Mouse (Mus musculus) embryo, embryonic 10.5 days (tissue): ENCODE measurements at regions not wholly inside any gene's neighbourhood (a gene's known extent, or its start where the extent isn't known, plus 50 kb on each side); places are given as distances from the start of the nearest gene placed in this dataset.

Source experiments
- DNase-seq: peaks from one replicate; pipeline ENCODE4 v3.0.0-alpha.2; 2015; ENCODE audit warnings: low spot score

DNA sequence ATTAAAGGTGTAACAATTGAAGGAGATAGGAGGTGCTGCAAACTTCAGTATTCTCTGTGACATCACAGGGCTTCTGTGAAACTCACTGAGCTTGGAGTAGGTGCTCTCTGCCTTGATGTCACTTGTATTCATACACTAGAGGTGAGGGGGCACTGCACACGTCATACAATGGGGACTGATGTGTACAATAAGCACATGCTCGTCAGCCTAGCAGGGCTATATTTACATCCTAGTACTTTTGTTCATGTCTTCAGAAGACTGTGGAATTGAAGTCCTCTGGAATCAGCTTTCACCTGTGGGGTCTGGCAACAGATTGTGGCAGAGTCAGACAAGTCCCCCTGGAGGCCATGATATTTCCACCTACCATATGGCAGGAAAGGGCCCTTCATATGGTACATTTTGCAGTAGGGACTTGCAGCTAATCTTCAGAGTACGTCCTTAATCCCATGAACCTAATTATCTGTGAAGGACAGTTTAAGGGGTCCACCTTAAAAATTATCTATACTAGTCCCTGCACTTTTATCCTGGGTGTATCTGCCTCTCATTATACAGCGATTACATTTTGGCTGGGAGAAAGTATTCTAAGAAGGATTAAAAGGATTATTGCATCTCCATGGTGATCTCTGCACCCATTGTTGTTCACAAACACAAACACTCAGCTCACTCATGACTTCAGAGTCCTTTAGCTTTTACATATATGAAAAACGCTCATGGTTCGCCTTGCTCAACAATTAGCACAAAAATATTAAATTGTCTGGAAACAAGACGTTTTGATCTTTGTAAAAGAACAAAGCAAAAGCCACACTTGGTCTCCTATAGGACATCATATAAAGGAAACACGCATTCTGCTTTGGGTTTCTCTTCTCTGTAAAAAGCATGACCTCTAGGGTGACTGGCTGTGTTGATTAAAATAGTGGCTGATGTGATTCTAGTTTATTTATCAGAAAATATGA lies 324.1 kb upstream of the Itga1 start:
- DNase-seq: peak; percentile 12

DNA sequence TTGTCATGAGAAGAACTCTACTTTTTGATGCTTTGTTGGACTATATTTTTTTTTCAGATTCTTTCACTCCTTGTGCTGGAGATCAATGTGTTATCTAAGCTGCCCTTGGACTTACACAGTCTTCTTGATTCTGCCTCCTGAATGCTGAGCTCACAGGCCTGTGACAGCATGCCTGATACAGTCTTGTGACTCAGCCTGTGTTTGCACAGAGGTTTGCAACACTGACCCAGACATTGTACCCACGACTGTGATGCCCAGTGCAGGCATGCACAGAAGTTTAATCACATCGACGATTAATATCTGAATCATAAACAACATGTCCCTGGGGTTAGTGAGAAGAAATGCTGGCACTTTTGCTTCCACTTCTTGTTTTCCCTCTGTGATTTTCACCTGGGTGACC lies 322.0 kb upstream of the Itga1 start:
- DNase-seq: no peak

DNA sequence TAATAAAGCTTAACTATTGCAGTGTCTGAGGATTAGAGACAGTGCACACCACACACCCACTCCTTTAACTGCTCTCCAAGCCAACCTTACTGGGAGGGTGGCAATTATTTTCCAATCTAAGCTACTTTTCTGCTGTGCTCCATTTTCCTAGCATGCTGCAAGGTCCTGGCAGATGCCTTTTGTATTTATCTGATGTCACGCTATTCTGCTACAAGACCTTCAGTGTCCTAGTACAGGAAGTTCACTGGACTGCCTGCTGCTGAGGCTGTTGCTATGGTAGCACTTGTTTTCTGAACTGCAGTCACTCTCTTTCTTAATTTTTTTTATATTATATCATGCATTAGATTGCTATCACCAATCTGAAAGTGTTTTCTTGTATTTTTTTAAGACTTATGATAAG lies 319.7 kb upstream of the Itga1 start:
- DNase-seq: peak; percentile 28

DNA sequence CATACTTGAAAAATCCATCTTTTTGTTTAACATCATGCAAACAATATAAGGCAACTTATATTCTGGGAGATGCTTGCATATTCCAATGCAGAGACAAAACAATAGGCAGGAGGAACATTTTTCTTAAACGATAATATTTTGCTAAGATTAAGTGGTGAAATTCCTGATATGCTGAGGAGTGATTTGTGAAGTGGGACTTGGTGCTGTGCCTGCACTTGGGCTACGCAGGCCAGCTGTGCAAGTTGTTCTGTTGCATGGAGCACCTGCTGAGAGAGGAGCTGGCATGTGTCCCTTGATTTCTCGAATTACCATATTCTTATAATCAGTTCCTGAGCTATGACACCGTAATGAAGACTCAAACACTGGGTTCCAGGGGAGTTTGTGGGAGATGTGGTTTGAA lies 316.1 kb upstream of the Itga1 start:
- DNase-seq: no peak

DNA sequence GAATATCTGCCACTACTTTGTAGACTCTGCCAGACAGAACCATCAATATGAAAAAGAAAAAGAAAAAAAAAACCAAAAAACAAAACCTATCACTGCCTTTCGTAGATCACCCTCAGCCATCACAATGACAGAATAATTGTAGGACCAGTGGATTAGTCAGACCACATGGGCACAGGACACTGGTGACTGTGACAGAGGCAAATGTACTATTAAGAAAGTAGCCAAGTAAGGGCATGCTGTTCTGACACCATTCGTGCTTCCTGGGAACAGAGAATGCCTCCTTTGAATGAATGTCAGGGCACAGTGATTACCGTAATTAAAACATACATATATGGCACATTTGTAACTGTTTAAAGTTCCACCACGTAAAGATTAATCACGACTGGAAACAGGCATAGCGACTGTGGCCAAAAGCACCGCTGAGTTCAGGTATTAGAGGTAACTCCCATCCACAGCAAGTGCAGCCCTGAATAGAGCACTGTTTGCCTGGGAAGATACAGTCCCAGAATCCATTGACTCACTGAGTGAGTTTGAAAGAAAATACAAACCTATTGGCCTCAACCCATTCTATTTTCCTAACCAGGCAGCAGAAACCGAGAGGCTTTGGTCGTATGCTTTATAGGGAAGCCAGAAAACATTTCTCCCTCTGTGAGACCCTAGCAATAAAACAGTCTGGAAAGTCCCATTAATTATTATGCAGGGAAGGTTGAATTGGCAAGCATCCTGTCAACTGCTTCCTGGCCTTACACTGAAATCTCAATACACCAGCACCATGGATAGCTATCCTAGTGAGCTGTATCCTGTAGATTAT lies 312.2 kb upstream of the Itga1 start:
- DNase-seq: no peak

DNA sequence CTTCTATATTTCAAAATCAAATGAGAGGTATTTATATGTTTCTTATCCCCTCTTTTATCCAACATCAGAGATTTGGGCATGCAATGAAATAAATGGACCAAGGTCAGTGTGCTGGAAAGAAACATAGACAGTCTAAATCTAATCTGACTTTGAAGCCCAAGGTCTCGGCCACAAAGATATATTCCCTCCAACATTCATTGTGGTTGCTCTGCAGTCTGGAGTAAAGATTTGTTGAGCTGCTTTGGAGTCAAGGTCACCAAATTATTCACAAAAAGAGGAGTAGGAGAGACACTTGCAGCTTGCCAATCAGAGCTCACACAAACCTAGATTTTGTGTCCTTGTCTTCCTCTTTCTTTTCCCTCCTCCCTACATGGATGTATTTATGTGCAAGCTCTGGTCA lies 304.2 kb upstream of the Itga1 start:
- no peak for DNase-seq

DNA sequence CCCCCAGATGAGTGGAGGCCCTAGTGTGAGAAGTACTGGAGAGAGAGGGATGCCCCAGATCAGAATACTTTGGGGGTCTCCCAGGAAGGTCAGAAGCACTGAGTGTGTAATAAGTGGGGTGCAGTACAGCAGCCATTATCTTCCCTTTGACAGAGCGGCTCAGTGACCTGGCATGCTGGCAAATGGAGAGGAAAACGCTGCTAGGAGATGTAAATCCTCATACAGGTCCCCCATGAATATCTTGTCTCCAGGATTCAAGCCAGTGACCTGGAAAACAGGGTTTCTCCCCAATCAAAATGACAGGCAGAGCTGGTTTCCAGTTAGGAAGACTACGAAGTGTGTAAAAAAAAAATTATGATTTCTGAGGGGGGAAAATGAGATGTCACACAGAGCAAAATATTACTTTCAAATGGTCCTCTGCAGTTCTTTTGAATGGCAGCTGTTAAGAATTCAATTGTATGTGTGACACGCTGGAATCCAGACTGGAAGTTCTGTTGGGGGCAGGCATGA lies 299.0 kb upstream of the Itga1 start:
- DNase-seq: no peak

DNA sequence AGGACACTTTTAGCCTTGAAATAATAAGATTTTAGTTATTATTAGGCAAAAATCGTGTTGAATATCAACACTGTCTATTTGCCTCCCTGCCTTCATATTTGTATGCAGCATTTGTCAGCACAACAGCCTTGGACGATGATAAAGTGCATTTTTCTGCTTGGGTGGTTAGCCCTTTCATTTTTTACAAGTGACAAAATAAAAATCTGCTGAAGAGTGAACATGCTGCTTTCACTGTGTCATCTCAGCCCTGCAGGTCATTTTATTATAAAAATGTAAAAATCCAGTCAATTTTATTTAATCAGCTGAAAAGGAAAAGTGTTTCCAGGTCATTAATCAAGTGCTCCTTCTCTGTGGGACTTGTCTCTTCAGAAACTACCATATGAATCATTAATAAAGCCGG lies 277.9 kb upstream of the Itga1 start:
- DNase-seq: no peak

DNA sequence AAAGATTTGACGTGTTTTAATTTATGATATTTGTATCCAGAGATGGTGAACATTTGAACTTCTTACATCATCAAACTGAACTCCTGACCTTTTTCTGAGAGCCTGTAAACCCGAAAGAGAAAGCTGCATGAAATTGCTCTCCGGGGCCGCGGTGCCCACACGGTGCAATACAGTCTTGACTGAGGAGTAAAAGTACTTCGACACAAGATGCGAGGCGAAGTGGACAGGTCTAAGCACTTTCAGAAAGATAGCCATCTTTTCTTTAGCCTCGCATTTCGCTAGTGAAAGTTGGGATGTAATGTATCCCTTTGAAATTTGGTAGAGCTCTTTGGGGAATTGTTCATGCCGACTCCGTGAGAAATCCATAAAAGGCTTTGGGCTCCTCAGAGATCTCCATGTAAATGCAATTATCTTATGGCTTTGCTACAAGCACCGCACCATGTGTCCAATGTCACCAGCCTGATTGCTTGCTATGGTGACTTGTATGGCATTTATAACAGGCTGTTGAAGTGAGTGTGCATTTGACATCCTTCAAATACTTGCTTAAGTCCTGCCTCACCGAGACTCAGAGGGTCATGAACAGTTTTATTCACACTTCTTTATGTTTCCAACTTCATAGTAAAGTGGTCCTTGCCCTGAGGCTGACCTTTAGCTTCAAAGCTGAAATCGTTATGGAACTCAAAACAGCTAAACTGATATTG lies 274.6 kb upstream of the Itga1 start:
- peak; percentile 16 for DNase-seq

DNA sequence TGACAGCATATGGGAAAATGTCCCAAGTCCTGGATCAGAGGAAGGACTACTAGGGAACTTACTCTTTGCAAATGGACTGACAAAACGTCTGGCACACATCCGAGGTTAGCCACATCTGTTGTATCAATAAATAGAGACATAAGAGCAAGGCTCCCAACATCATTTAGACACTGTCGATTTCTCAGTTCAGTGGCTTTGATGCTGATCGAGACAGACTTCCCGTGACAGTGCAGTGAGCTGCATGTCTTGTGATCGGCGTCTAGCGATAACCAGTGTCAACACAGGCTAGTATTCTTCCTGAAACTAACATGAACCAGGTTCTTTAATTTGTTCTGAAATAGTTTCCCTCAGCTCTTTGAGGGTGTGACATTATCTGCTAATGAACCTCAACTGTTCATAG lies 259.7 kb upstream of the Itga1 start:
- no peak for DNase-seq

DNA sequence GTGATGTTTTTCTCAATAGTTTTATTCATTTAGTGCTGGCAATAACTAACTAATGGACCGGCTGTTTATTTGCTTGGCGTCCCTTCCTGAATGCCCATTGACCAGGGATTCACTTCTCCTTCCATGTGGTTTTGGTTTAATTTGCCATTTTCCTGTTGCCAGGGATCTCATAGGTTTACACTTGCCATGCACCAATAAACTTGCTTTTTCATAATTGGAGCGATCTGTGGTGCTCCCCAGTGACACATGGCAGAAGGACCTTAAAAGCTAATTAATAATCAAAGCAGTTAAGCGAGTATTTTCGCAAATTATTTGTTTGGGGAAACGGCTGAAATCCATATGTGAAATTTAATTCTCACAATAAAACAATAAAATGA lies 245.2 kb upstream of the Itga1 start:
- no peak for DNase-seq

DNA sequence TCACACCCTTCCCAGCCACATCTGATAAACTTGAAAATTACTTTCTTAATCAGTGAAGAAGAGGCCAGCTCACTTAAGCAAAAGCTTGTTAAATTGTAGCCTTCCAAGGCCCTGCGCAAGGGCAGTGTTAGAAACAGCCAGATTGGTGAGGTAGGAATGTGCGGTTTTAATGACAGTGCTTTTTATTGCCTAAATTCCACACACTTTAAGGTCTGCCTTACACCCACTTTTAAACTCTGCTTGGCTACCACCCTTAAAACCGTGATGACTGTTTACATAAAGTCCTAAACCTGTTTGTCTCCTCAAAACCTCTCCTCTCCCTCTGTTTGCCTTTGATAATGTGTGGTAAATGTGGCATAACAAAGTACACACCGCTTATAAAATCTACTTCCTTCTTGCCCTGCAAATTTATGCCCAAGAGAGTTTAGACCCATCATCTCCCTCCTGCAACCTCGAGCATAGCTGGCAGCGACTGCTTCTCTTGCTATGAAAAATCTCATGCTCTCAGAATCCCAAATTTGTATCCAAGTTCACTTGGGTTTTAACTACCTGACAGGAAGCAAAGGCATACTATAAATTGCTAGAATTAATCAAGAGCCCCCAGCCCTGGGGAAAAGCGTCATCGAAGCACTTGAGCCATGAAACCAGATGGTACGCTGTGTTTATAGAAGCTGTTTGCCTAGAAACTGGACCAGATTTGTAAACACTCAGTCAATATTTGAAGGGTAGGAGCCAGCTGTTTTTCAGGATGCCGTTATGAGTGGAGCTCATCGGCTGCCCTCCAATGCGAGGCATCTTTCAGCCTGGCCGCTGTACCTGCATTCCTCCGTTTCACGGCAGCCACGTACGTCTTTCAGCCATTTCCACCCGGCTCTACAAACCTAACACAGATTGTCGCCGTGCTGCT lies 244.6 kb upstream of the Itga1 start:
- peak; percentile 43 for DNase-seq

DNA sequence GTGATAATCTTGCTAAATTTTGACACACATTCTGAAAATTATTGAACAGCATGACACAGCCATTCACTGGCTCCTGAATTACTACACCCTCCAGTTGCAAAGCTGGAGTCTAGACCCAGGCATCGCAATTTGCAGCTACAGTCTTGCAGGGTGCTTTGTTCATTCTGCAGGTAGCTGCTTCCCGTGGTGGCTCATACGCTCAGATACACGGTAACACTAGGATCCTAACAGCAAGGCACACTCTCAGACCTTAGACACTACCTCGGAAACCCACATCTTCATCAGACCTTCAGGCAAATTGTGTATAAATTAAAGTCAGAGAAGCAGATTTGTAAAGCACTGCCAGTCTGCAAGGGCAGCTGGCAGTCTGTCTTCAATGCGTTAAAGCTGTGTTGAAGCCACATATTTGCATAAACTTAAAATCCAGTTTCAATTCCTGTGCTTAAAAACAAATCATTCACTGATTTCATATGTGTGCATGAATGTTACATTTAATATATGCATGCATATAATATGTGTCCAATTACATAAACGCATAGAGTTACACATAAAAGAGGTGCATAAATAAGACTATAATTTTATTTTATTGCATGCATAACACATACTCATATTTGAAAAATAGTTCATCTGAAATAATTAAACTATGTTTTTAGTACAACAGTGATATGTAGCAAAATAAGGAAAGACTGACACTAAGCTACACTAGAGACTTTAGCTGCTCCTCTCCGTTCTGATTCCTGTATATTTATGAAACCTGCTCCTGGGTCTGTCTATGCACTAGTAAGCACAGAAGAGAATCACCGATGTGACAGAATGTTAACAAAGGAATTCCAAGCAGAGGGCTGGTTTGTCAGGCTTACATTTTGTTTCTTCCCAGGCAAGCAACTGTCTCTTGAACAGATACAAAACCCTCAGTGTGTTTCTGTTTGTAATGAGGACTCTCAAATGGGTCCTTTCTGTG lies 227.5 kb upstream of the Itga1 start:
- no peak for DNase-seq

DNA sequence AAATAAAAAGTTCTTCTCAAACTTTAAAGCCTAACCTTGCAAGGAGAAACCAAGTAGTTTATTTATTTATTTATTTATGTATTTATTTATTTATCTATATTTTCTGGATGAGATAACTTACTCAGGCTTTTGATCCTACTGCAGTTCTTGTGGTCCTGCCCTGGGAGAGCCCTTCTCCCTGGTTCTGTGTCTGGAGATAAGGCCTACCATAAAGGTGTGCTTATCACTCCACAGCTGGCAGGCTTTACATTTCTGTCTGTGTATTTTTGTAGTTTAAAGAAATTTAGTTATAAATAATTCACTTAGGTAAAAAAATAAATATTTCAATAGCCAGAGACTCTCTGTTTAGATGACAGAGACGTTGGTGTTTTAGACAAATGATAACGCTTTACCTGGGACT lies 224.5 kb upstream of the Itga1 start:
- no peak for DNase-seq

DNA sequence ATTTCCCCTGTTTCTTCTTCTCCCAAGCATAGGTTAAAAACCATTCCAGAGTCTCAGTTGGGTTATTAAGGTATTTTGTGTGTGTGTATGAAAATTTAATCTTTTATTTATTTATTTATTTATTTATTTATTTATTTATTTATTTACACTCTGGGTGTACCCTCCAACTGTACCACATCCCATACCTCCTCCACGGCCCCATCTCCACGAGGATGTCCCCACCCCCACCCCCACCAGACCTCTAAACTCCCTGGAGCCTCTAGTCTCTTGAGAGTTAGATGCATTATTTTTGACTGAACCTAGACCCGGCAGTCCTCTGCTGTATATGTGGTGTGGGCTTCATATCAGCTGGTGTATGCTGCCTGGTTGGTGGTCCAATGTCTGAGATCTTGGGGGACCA lies 214.9 kb upstream of the Itga1 start:
- DNase-seq: no peak

DNA sequence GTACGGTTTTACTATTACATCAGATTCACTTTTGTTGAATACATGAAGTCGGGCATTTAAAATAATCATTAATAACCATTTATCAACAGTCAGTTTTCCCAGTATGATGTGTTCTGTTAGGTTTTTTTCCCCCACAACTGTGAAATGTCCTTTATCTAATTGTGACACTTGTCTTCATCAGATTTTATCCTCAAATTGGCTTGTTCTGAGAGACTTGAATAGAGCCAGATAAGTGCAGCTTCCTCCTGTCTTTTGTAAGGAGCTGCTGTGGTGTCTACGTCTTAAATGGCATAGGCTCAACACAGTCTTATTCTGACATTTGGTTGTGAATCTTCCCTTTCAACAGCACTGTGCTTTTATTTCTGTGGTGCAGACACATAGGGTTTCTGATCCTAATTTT lies 206.8 kb upstream of the Itga1 start:
- no peak for DNase-seq

DNA sequence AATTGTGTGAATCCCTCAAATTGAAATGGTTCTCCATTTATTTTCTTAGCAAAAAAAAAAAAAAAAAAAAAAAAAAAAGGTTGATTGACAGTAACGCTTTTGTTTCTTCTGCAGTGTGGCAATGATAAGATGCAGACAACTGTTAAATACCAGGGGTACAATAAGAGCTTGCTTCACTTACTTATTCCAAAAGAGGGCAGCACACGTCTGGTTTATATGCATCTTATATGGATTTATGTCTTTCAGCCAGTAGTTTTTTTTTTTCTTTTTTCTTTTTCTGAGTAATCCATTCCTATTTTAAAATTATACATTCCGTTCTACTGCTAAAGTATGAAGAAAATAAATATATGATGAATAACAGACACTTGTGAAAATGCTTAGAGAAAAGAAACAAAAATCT lies 185.6 kb upstream of the Itga1 start:
- peak; percentile 83 for DNase-seq

DNA sequence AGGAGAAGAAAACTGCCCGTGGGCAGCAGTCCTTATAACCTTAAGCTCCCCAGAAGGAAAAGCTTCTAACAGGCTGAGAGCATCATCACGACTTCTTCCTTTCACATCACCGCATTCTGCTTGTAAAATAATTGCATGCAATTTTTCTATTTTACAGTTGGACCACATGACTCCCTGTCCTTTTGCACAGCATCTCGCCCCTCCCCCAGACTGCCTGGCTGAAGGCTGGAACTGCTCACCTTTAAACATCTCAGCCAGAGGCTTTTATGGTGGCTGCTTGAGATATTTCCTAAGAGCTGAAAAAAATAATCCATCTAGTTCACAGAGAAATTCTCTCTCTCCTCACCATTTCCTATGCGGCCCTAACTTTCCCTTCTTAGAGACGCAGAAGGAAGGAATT lies 164.4 kb upstream of the Itga1 start:
- no peak for DNase-seq

DNA sequence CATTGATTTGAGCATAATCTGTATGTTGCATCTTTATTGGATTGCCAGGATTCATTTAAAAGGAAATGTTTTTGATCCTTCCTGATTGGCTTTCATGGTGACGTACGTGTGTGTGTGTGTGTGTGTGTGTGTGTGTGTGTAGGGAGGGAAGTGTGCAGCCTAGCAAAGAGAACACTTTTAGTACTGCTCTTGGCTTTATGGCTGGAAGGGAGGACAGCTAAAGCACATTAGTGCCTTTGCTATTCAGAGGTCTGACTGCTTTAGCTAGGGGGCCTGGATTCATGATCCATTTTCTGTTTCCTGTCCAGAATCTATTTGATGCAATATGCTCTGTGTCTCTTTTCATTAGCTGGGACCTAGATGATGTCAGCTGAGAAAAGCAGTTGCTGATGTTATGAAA lies 155.6 kb upstream of the Itga1 start:
- DNase-seq: no peak

DNA sequence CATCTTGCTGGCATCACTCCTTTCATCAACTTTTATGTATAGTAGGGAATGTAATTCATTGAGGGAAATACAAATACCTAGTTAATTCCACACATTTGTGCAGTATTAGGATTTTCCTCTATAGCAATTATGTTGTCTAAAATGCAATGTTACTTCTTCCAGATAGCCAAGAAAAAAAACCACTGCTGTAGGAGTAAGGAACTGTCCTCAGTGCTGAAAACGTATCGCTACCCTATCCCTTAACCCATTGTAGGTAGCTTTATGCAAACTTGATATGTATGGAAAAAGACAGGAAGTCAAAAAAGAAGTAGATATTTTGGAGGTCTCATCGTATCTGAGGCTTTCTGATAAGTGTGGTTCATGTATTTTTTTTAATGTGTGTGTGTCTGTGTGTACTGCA lies 150.8 kb upstream of the Itga1 start:
- DNase-seq: peak; percentile 40
